Mouse (Mus musculus): ENCODE results near the gene Schip1. TPM values are rescaled to one million over a fixed set of nuclear protein-coding genes. Genes with fewer than 3 reads are reported as not detected.
"Not testable (repeated sequence)": the region's sequence is repeated elsewhere in the genome, so short reads cannot be mapped to it uniquely, and the experiment has no call there.

Gene Schip1
- 100 to 1,000 TPM; 126 to 145 TPM for total RNA-seq (2021)
- long read RNA-seq, experiment 1, transcript Schip1-207 (7 exons, 1,557 nt) = major isoform, 146 of 164 reads
- long read RNA-seq, experiment 1, partial matches to known transcripts = 13 of 164 reads
- long read RNA-seq, experiment 1, other reads (novel, unspliced or antisense) = 2 of 164 reads
- long read RNA-seq, experiment 2, transcript Schip1-207 (7 exons, 1,557 nt) = major isoform, 162 of 183 reads
- long read RNA-seq, experiment 2, partial matches to known transcripts = 8 of 183 reads
- long read RNA-seq, experiment 2, other reads (novel, unspliced or antisense) = 5 of 183 reads

DNA sequence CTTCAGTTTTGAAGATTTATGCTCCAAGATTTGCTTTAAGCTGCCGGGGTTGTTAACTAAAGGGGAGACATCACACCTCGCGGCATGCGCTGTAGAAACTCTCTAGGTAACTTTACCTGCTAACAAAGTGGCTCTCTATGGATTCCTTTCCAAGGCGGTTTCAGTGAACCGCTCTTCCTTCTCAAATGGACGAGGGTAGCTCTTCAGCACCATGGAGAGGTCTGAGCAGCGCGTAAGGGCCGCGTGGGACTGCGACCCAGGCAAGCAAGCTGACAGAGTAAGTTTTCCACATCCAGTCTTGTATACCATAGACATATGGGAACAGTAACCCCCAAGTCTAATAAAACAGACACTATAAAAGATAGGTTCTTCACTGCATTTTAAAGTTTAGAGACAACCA, at the start of gene Schip1:
Gene Schip1, plus strand, starts transcription at position 72 of the 400 bp plus-strand sequence.
- no peak for DNase-seq

DNA sequence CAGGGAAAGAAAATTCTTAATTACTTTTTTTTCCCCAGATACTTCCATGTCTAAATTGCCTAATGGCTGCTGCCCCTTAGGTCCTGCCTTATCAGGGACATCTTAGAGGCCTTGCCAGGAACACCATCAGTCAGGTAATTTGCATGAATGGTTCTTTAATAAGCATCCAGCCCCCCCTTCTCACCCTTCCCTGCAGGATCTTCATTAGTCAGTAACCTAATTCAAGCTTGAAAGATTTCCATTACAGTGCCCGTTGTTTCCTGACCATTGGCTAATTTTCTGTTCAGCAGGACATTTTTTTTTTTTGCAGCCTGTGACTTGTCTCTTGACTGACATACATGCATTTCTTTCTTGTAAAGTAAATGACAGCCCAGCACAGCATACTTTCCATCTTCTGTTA, 48.8 kb upstream of the Schip1 start:
- DNase-seq = no peak

DNA sequence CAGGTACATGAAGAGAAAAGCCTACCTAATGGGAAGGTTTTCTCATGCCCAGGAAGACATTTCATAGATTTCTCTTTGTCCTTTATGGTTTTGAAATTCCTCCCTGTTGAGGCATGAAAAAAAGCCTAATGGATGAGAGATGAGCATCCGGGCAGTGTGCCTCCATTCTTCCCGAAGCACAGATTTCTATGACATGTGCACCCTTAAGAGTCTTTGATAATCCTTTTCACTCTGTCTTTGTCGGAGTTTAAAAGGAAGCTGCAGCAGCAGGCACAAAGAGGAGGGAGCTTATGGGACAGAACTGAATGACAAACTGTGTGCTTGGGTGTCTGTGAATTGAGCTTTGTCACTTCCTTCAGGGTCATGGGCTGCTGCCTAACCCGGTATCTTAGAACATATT, 45.2 kb upstream of the Schip1 start:
- no peak for DNase-seq

DNA sequence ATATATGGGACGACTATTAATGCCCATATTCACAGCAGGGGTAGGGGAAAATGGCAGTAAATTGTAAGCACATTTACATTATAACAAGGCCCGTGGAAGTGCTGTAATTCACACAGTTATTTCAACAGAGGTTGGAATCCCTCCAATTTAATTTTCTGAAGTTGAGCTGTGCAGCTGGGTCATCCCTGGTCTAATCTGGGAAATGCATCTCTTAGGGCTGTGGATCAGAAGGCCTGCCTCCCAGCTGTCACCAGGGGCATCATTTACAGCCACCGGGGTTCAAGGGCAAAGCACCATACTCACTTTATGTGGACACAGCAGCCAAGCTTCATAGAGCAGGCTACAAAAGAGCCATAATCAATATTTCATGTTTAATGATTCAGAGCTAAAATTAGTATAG, 28.5 kb upstream of the Schip1 start:
- no peak for DNase-seq

DNA sequence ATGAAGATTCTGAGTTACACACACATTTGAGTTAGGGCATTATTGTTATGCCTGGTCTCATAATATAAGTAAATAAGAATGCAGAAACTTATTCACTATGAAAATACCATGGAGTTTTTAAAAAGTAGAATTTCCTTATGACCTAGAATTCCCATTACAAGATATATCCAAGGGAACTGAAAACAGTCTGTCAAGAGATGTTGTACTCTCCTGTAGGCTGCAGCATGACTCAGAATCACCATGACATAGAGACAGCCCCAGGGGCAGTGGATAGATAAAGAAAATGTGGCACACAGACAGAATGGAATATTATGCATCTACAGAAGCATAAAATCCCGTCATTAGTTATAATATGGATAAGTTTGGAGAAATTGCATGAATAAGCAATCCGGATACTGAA, 21.7 kb upstream of the Schip1 start:
- DNase-seq = no peak

DNA sequence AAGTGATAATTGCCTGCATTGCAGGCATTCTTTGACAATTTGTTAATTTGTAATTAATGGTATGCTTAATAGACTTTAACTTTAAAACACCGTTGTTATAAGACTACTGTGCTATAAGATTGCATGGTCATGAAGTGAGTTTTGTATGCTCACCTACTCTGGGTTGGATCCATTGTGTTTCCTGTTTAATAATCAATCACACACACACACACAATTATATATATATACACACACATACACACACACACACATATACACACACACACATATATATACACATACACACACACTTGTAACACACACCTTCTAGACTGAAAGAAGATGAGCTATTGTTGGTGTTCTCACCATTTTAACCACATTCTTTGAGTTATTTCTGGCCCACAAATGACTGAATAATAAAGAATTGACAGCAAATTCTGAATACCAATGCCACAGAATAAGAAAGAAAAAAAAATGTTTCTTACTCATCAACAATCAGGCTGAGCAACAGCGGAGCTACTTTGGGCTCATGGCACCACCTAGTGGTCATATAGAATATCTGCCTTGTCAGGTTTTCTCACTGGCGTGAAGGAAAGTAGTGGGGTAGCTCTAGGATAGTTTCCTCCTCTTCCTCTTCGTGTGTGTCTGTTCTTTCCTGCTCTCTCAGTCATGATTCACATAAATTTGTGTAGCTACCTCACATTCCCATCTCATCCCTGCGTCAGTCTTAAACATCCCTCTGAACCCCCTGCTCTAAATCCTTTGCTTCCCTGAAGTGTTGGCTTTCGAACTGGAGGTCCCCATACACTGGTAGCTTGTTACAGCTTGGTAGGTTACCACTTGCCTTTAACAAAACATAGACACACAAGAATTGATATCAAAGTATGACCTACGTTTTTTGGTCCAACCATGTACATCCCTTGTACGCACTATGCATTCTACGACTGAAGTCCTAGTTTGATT, 18.9 kb upstream of the Schip1 start:
- DNase-seq = no peak

DNA sequence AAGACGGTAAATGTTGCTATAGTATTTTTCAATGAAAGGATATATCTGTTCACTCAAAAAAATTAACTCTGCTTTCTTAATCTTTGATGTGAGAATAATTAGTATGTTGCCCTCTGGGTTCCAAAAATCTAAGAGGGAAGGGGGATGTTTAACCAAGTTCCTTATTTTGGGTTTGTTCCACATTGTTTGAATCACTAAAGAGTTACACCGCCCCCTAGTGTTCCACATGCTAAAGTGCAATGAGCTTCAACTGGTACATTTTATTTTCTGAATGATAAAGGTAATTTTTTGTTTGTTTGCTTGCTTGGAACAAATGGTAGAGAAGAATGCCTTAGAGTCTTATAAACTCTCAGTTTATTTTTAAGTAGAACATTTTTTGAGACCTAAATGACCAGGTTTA, 11.1 kb upstream of the Schip1 start:
- no peak for DNase-seq

DNA sequence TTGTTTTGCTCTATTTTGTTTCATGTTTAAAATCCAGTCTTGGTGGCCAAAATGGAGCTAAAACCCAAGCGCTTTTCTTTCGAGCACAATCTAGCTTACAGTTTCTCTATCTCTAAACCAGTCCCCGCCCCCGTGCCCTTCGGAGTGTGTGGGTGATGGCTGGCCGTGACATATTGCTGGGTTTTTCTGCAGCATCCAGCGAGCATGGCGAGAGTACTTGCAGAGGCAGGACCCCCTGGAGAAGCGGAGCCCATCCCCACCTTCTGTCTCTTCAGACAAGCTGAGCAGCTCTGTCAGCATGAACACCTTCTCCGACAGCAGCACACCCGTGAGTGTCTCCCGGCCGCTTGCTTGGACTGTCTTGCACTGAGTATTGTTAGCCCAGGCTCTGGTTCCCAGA, 9.5 kb upstream of the Schip1 start:
- no peak for DNase-seq

DNA sequence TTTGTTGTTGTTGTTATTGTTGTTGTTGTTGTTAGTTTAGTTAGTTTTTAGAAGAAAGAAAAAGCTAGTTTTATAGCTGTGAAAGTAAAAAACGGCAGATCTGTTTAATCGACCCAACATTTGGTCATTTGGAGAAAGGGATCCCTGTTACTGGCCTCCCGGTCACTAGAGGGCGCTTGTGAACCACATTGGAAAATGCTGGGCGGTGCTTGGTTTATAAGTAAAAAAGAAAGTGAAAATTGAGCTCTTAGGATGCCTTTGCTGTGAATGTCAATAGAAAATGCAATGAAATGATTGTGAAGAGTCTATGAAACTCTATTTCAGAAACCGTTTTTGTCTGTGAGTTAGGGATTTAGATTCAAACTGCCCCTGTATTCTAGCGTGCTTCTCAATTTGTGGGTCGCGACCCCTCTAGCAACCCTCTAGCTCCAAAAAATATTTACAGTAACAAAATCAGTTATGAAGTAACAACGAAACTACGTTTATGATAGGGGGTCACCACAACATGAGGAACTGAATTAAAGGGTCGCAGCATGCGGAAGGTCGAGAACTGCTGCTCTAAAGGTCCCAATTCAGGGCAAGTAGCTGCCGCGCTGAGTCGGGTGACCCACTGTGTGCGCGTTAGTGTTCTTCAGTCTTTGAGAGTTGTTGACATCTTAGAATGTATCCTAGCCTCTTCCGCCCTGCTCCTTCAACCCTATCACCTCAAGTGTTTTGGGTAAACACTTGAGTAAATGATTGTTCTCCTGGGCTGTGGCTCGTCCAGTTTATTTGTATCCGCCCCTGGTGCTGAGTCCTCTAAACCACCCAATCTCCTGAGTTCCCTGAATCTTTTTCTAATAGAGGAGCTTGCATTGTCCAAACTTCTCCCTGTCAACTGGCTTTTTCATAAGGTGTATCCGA, 8.0 kb upstream of the Schip1 start:
- no peak for DNase-seq

DNA sequence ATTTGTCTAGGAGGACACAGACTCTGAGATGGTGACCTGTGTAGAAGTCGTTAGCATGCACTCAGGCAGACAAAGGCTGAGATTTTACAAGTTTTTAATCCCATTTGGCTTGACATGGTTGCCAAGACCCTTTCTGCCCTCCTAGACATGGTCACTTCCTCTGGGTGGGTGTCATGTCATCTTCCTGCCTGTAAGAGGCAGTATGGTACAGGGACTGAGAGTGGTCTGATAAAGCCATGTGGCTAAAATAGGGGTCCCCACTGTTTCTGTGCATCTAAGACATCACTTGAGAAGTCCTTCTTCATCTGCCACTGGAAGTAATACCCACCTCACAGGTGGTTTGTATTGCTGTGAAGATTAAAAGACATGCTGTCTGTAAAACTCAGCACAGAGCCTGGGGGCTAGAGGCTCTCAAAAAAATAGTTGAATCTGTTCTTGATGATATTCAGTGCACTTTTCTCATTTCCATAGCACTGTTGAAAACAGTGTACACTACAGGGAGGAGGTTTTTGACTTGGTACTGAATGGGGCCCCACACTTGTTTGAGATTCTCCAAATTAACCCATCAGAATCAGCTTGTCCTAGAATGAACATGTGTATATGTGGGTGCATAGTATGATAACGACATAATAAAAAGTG, 5.3 kb upstream of the Schip1 start:
- DNase-seq = no peak

DNA sequence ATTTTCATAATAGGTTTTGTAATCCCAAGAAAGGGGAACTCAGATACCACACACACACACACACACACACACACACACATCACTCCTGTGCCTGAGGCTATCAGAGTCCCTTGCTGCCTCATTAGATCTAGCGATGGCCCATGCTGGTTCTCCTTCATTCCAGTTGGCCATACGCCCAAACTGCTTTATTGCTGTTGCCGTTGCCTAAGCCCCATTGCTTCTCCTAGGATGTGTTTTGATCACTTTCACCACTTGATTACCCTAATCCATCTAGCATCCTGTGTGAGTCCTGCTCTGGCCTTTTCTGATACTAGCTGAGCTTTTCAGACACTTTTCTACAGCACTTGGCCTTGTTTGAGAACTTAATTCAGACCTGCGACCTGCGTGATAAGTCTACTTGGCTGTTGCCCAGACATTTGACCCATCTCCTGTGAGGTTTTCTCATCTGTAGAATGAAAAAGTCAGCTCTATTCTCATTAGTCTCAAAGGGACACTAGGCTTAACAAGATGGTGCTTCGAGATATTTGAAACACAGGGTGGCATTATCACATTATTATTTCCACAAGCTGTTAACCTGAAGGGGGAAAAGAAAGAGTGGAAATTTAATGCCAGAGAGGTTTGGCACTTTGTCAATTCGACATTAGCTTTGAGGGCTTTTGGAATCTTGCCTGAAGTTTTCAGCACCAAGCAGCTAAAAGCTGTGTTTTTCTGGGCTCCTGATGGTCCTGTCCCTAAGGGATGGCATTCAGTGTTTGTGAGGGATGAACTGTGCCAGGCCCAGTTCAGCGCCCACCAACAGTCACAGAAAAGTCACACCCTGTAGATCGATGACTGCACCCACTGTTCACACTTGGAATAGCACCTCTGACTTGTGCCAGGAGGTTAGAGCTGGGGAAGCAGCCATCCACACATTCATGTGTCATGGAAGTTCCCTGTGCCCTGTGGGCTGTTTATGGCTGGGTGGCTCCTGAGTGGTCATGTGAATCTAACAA, 7.1 kb downstream of the Schip1 start:
- no peak for DNase-seq

DNA sequence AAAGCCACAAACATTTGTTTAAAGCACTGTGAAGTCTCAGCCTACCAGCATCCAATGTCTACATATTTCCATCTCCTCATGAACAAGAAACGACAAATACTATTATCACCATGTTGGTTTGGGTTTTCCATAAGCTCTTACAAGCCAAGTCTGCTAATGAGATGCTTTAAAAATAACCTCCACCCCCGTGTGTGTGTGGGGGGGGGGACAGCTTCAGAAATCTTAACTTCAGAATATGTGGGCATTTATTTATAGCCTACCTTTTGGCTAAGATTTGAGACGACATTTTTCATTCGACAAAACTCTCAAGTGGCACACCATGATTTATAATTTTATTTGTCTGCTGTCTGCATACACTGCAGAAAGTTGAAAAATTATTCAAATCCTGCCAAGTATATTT, 12.8 kb downstream of the Schip1 start:
- DNase-seq = no peak

DNA sequence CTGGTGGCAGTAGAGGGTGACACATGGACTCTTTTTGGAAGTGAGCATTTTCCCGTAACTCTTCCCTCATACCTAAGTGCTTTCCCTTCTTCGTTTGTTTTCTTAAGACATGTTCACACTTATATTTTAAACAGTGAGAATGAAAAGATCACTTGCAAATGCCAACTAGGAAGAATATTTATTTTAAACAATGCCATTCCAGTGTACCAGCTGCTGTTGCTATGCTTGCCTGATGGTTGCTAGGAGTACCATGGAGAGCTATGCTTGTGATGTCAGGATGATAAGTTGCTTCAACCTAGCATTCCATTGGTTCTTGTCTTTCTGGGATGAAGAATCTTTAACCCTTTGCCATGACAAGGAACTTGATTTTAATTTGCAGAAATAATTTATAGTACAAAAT, 20.4 kb downstream of the Schip1 start:
- DNase-seq = no peak

DNA sequence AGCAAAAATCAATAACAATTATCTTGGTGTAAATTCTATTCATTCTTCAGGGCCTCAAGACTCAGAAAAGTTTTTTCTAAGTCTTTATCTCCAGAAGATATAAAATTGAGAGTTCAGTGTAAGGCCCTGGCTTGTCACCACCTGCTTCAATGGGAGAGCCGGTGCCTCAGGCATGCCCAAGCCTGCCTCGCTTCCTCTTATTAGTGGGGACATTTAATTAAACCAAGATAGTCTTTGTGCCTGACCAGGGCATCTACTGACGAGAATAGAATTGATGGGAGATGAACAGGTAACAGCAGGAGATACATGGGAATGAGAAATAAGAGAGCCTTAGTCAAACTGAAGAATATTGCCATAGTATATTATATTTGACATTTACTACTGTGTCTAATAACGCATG, 27.5 kb downstream of the Schip1 start:
- DNase-seq = no peak

DNA sequence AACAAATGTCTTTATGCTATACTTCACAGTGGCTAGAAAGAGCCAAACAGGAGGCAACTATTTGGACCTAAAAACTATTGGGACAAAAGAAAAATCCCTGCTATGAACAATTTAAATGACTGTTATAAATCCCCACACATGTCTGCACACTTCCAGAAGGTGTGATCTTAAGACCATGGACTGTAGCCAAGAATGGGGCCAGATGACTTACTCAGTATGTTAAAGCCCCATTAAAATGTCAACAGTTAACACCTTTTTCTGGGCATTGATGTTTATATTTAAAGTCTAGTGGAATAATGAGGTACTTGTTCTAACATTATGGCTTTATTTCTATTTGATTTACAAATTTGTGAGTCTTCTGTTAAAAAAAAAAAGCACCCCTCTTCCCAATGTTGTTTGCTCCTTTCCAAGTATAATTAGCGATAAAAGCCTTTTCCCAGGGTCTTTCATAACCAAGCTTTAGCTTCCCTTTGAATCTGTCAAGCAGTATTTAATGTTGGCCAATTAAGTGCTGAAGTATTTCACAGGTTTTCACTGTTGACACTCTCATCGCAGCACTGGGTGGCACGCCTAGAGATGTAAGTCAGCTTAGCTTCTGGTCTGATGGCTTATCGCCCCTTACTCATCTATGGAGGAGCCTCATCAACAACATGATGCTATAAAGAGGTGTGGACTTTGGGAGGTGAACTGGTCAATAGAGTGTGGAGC, 32.3 kb downstream of the Schip1 start:
- DNase-seq = no peak

DNA sequence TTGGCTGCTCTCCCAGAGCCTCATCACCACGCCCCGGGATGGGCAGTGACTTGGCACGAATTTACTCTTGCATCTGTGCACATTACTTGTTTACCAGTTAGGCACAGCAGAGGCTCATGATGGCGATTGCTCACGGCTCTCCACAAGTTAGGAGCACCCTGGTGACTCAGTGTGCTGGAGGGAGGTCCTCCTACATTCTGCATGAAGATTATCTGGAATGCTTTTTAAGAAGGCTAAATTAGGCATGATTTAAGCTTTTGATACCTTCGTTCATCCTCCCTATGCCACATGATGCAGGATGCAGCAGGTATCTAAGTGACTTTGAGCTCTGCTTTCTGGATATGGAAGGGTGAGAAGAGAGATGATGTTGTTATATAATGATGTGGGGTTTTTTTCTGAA, 35.0 kb downstream of the Schip1 start:
- not testable (repeated sequence) for DNase-seq

DNA sequence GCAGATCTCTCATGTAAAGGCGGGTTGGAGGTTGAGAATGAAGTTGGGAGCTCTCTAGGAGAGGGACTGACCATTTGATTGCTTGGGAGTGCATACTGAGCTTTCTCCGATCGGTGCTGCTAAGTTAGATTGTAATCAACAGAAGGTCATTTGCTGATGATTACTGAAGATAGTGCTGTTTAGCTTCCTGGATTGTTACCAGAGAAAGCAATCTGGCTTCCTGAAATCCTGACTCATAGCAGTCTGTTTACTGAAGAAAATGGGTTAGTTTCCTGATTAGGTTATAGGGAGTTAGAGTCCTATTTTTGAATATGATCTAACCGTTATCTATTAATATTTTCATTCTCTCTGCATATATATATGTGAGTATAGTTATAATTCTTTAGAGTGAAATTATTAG, 36.7 kb downstream of the Schip1 start:
- no peak for DNase-seq

DNA sequence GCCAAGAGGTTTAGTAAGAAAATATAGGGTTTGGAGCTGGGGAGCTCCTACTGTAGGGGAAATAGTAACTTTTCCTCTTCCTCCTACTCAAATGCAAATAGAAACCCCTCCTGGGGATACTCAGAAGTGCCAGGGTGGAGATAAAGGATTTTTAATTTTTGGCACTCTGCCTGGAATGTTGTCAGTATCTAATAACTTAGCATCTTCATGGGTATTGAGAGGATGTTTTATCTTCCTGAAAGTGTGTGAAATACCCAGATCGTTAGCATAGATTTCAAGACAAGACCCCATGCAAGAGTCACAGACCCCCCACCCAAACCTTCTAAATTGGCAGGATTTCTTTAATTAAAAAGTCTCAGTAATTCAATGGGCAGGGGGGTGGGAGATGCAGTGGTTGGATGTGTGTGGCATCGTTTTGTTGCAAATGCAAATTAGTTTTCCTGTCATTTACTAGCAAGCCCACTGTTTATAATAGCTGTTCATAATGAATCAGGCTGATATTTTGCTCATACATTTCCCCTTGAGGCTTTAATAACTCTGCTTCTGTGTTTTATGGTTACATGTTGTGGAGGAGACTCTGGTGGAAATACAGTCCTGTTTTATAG, 40.6 kb downstream of the Schip1 start:
- no peak for DNase-seq

DNA sequence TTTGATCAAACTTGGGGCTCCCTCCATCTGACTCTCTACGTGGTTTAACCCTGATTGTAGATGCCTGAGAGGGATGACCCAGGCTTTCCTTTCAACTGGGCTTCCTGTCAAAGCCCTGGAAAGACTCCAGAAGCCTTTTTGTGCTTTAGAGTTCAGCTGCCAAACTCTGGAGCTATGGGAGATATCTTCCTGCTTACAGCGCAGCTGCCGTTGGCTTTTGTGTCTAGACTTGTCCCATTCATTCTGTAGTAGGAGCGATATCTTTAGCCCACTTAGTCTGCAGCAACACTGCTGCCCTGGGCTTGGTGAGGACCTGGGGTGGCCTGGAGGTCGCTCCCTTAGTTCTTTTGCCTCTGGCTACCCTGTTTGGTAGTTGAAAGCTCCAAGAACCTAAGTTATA, 56.7 kb downstream of the Schip1 start:
- no peak for DNase-seq
